Comparison of ENCODE assay signal across 16 mouse cellular contexts in the genomic region with DNA sequence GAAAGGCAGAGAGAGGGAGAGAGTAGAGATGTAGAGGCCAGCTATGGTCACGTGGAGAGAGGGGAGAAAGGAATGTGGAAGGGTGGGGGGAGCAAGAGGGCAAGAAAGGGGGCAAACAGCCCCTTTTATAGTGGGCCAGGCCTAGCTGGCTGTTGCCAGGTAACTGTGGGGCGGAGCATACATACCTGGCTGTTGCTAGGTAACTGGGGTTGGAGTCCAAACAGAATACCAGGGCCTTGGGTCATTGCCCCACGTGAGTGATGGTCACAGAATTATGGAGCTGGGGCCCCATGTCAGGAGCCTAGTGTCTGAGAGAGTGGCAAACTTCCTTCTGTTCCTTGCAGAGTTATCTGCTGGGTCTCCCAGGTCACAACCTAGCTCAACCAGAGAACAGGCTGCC.
DNase-seq lines count a peak whose midpoint lies in the region; ATAC-seq and TF ChIP-seq lines count a peak whose summit lies in the region.
"Had no signal": no experiment of that assay in that cellular context is flagged by ENCODE, and none has a peak within 500 bp of the region (broad histone marks: within the 10 kb centered on the region; RNA-seq: fewer than 3 reads in every experiment).

No protein-coding gene starts in this region.

- peak overlapping the region; percentile 70; the same call in 1 of the 2 replicates for H3K27ac ChIP-seq in hindbrain, embryonic 10.5 days
- H3K27ac ChIP-seq in hindbrain, embryonic 16.5 days (ENCODE audit: low read depth, low read length): no peak overlapping the region
- no peak overlapping the region for H3K27ac ChIP-seq in stomach, postnatal 0 days (replicated peaks)
- H3K27ac ChIP-seq: heart, embryonic 10.5 days; hindbrain, embryonic 13.5 days; neural tube, embryonic 12.5 days had no signal

- no peak overlapping the region for H3K9ac ChIP-seq in hindbrain, embryonic 16.5 days (ENCODE audit: low read depth, low read length)
- no peak overlapping the region for H3K9ac ChIP-seq in stomach, postnatal 0 days (ENCODE audit: low read length)
- H3K9ac ChIP-seq: hindbrain, embryonic 13.5 days; neural tube, embryonic 12.5 days had no signal

- peak; percentile 10 for DNase-seq in hindbrain, embryonic 10.5 days (ENCODE audit: low spot score)
- DNase-seq in lung, postnatal 36 days: peak; percentile 11
- DNase-seq in lung, postnatal 14 days: no peak
- DNase-seq in kidney, postnatal 25 days: peak; percentile 8 to 42
- DNase-seq in stomach, postnatal 0 days (ENCODE audit: low spot score): peak; percentile 24
- no peak for DNase-seq in spleen, postnatal 36 days (ENCODE audit: low spot score in 2 of 2)
- no peak for DNase-seq in urinary bladder, postnatal 10 days (ENCODE audit: low spot score)
- DNase-seq: B cell, adult 2 months; heart, postnatal 10 days; right cerebral cortex, postnatal 14 days; thymus, adult 18-20 months had no signal

- no peaks in the 10 kb centered on the region for H3K9me3 ChIP-seq in hindbrain, embryonic 10.5 days
- H3K9me3 ChIP-seq in hindbrain, embryonic 16.5 days (ENCODE audit: control insufficient read depth, low read length): no peaks in the 10 kb centered on the region
- no peaks in the 10 kb centered on the region for H3K9me3 ChIP-seq in stomach, postnatal 0 days (ENCODE audit: control insufficient read depth, low read length)
- H3K9me3 ChIP-seq: heart, embryonic 10.5 days; hindbrain, embryonic 13.5 days; neural tube, embryonic 12.5 days had no signal

- 44% methylated on average over 3 of the region's 3 CpGs for WGBS in hindbrain, embryonic 10.5 days
- 35% methylated on average over 3 of the region's 3 CpGs for WGBS in hindbrain, embryonic 16.5 days
- 47% methylated on average over 3 of the region's 3 CpGs for WGBS in stomach, postnatal 0 days

- no peak for TF ChIP-seq EP300 in stomach, postnatal 0 days (optimal IDR thresholded peaks at IDR 0.05)

- no peaks in the 10 kb centered on the region for H3K27me3 ChIP-seq in hindbrain, embryonic 10.5 days (ENCODE audit: insufficient read depth, poor library complexity, severe bottlenecking)
- no peaks in the 10 kb centered on the region for H3K27me3 ChIP-seq in hindbrain, embryonic 16.5 days (replicated peaks; ENCODE audit: control insufficient read depth, insufficient read depth, low read length)
- no peaks in the 10 kb centered on the region for H3K27me3 ChIP-seq in stomach, postnatal 0 days (ENCODE audit: control insufficient read depth, insufficient read depth, low read length)
- H3K27me3 ChIP-seq: hindbrain, embryonic 13.5 days; neural tube, embryonic 12.5 days had no signal

- H3K4me1 ChIP-seq in hindbrain, embryonic 10.5 days (replicated peaks): peaks cover 11% of the 10 kb centered on the region
- H3K4me1 ChIP-seq in hindbrain, embryonic 16.5 days (ENCODE audit: control insufficient read depth, insufficient read depth, low read depth, low read length): no peaks in the 10 kb centered on the region
- no peaks in the 10 kb centered on the region for H3K4me1 ChIP-seq in stomach, postnatal 0 days (replicated peaks; ENCODE audit: control insufficient read depth, insufficient read depth)
- H3K4me1 ChIP-seq: hindbrain, embryonic 13.5 days; neural tube, embryonic 12.5 days had no signal

- no peak overlapping the region for H3K4me3 ChIP-seq in hindbrain, embryonic 10.5 days
- no peak overlapping the region for H3K4me3 ChIP-seq in hindbrain, embryonic 16.5 days (ENCODE audit: low read length)
- no peak overlapping the region for H3K4me3 ChIP-seq in stomach, postnatal 0 days (ENCODE audit: low read depth, low read length)
- H3K4me3 ChIP-seq: heart, embryonic 10.5 days; hindbrain, embryonic 13.5 days; neural tube, embryonic 12.5 days had no signal

- TF ChIP-seq CTCF in stomach, postnatal 0 days (IDR thresholded peaks at IDR 0.05; ENCODE audit: low read depth): no peak

- ATAC-seq in hindbrain, embryonic 16.5 days: no peak
- peak; percentile 49; the same call in 1 of the 2 replicates for ATAC-seq in stomach, postnatal 0 days (ENCODE audit: low FRiP score, low TSS enrichment)
- ATAC-seq: forebrain, embryonic 14.5 days had no signal

- no peaks in the 10 kb centered on the region for H3K36me3 ChIP-seq in hindbrain, embryonic 10.5 days
- H3K36me3 ChIP-seq in hindbrain, embryonic 16.5 days (ENCODE audit: control insufficient read depth, insufficient read depth, low read length): no peaks in the 10 kb centered on the region
- H3K36me3 ChIP-seq in stomach, postnatal 0 days (ENCODE audit: control insufficient read depth, insufficient read depth, low read length): no peaks in the 10 kb centered on the region
- H3K36me3 ChIP-seq: heart, embryonic 10.5 days; hindbrain, embryonic 13.5 days; neural tube, embryonic 12.5 days had no signal

- H3K4me2 ChIP-seq in hindbrain, embryonic 16.5 days (ENCODE audit: low read length): no peak overlapping the region
- no peak overlapping the region for H3K4me2 ChIP-seq in stomach, postnatal 0 days (replicated peaks; ENCODE audit: low read depth)
- H3K4me2 ChIP-seq: hindbrain, embryonic 13.5 days; neural tube, embryonic 12.5 days had no signal

Comparison
In these comparisons a context has a peak if more than half of its experiments do, and no peak if none do; other contexts are left out.
1. DNase-seq: peak in hindbrain, embryonic 10.5 days (single experiment), lung, postnatal 36 days (single experiment), kidney, postnatal 25 days (2 of 2) and stomach, postnatal 0 days (single experiment); none in lung, postnatal 14 days (single experiment), spleen, postnatal 36 days (0 of 2) and urinary bladder, postnatal 10 days (single experiment).